In the genomic region with DNA sequence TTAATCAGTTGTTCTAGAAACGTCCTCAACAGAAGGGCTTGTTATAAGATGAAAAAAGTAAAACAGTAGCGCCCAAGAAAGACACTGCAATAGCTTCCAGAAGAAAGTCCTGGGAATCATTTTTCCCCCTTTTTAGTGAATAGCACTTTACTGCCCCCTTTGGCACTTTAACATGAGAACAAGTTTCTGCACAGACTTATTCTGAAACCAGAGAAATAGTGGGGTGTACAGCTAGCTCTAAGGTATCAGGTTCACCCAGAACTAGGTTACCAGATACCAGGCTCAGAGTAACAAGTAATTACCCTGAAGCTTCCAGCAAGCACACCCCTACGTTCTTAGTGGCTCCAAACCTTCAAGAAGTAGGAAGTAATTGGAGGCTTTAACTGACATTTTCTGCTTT, we compare ENCODE assay signal across 12 mouse cellular contexts. TPM values are rescaled to one million over a fixed set of nuclear protein-coding genes. Genes with fewer than 3 reads are reported as not detected.
A peak's percentile ranks its signal among the peaks of the same experiment; 100 is the strongest.
DNase-seq lines count a peak whose midpoint lies in the region; ATAC-seq and TF ChIP-seq lines count a peak whose summit lies in the region.
"Had no signal": no experiment of that assay in that cellular context is flagged by ENCODE, and none has a peak within 500 bp of the region (broad histone marks: within the 10 kb centered on the region; RNA-seq: fewer than 3 reads in every experiment).

No protein-coding gene starts in this region.

- no peak overlapping the region for H3K4me2 ChIP-seq in hindbrain, postnatal 0 days (ENCODE audit: low read depth, low read length)
- H3K4me2 ChIP-seq in hindbrain, embryonic 12.5 days (replicated peaks): no peak overlapping the region
- no peak overlapping the region for H3K4me2 ChIP-seq in midbrain, postnatal 0 days (ENCODE audit: low read depth, low read length, poor library complexity, severe bottlenecking)
- no peak overlapping the region for H3K4me2 ChIP-seq in midbrain, embryonic 13.5 days (replicated peaks)
- H3K4me2 ChIP-seq in embryonic facial prominence, embryonic 14.5 days (ENCODE audit: low read depth, low read length): peak overlapping the region; percentile 11; the same call in 1 of the 2 replicates
- H3K4me2 ChIP-seq: liver, embryonic 13.5 days had no signal

- peak; percentile 67 for DNase-seq in hindbrain, postnatal 0 days (ENCODE audit: low spot score)
- peak; percentile 73 for DNase-seq in midbrain, postnatal 0 days (ENCODE audit: low spot score)
- peak; percentile 69 for DNase-seq in embryonic facial prominence, embryonic 14.5 days (ENCODE audit: low spot score)
- no peak for DNase-seq in urinary bladder, adult 2 months (ENCODE audit: low spot score)
- DNase-seq in heart, postnatal 4 days: no peak
- DNase-seq: adrenal gland, postnatal 10 days; kidney, adult 11 months; liver, embryonic 13.5 days; right cerebral cortex, postnatal 25 days; thymus, postnatal 36 days had no signal

- no peak overlapping the region for H3K9ac ChIP-seq in hindbrain, postnatal 0 days (replicated peaks; ENCODE audit: low read length)
- no peak overlapping the region for H3K9ac ChIP-seq in hindbrain, embryonic 12.5 days
- H3K9ac ChIP-seq in midbrain, postnatal 0 days (replicated peaks; ENCODE audit: low read length, poor library complexity, severe bottlenecking): no peak overlapping the region
- H3K9ac ChIP-seq in midbrain, embryonic 13.5 days (replicated peaks): no peak overlapping the region
- no peak overlapping the region for H3K9ac ChIP-seq in embryonic facial prominence, embryonic 14.5 days (ENCODE audit: low read depth, low read length)
- H3K9ac ChIP-seq: liver, embryonic 13.5 days had no signal

- WGBS in hindbrain, postnatal 0 days: 46% methylated on average over 3 of the region's 3 CpGs
- WGBS in hindbrain, embryonic 12.5 days: 67% methylated on average over 3 of the region's 3 CpGs
- 52% methylated on average over 3 of the region's 3 CpGs for WGBS in midbrain, postnatal 0 days
- 75% methylated on average over 3 of the region's 3 CpGs for WGBS in midbrain, embryonic 13.5 days
- WGBS in embryonic facial prominence, embryonic 14.5 days: 25% methylated on average over 3 of the region's 3 CpGs

- peaks cover 4% of the 10 kb centered on the region; the same call in 1 of the 2 replicates for H3K4me1 ChIP-seq in hindbrain, postnatal 0 days (ENCODE audit: insufficient read depth, low read length)
- H3K4me1 ChIP-seq in hindbrain, embryonic 12.5 days: peaks cover 63% of the 10 kb centered on the region
- peaks cover 6% of the 10 kb centered on the region for H3K4me1 ChIP-seq in midbrain, postnatal 0 days (ENCODE audit: insufficient read depth, low read length)
- H3K4me1 ChIP-seq in midbrain, embryonic 13.5 days (replicated peaks): peaks cover 28% of the 10 kb centered on the region
- peaks cover 28% of the 10 kb centered on the region for H3K4me1 ChIP-seq in embryonic facial prominence, embryonic 14.5 days (ENCODE audit: control insufficient read depth, insufficient read depth, low read length)
- H3K4me1 ChIP-seq: liver, embryonic 13.5 days had no signal

- peak; percentile 66 for TF ChIP-seq CTCF in hindbrain, postnatal 0 days (IDR thresholded peaks at IDR 0.05; ENCODE audit: low read depth)
- TF ChIP-seq CTCF in midbrain, postnatal 0 days (IDR thresholded peaks at IDR 0.05): peak; percentile 80

- no peaks in the 10 kb centered on the region for H3K9me3 ChIP-seq in hindbrain, postnatal 0 days (ENCODE audit: low read length)
- H3K9me3 ChIP-seq in hindbrain, embryonic 12.5 days (replicated peaks): no peaks in the 10 kb centered on the region
- H3K9me3 ChIP-seq in midbrain, postnatal 0 days (ENCODE audit: low read length): no peaks in the 10 kb centered on the region
- no peaks in the 10 kb centered on the region for H3K9me3 ChIP-seq in midbrain, embryonic 13.5 days
- H3K9me3 ChIP-seq in embryonic facial prominence, embryonic 14.5 days (ENCODE audit: control insufficient read depth, low read length): no peaks in the 10 kb centered on the region
- H3K9me3 ChIP-seq: liver, embryonic 13.5 days had no signal

- no peak for ATAC-seq in hindbrain, postnatal 0 days
- ATAC-seq in hindbrain, embryonic 12.5 days (ENCODE audit: low FRiP score): no peak
- ATAC-seq in midbrain, postnatal 0 days (ENCODE audit: low FRiP score): no peak
- ATAC-seq in midbrain, embryonic 13.5 days: no peak
- peak; percentile 86 for ATAC-seq in embryonic facial prominence, embryonic 14.5 days (ENCODE audit: low read depth)

- no peak overlapping the region for H3K27ac ChIP-seq in hindbrain, postnatal 0 days
- H3K27ac ChIP-seq in hindbrain, embryonic 12.5 days: no peak overlapping the region
- H3K27ac ChIP-seq in midbrain, postnatal 0 days (ENCODE audit: low read depth, low read length): no peak overlapping the region
- no peak overlapping the region for H3K27ac ChIP-seq in midbrain, embryonic 13.5 days
- H3K27ac ChIP-seq in embryonic facial prominence, embryonic 14.5 days (replicated peaks; ENCODE audit: low read depth, low read length): 0 out of 2 replicates have a peak overlapping the region, but pooled peaks have one; percentile 22
- H3K27ac ChIP-seq: liver, embryonic 13.5 days had no signal

- H3K27me3 ChIP-seq in hindbrain, postnatal 0 days (ENCODE audit: insufficient read depth, low read length): no peaks in the 10 kb centered on the region
- no peaks in the 10 kb centered on the region for H3K27me3 ChIP-seq in hindbrain, embryonic 12.5 days
- H3K27me3 ChIP-seq in midbrain, postnatal 0 days (ENCODE audit: insufficient read depth, low read length): no peaks in the 10 kb centered on the region
- peaks cover 100% of the 10 kb centered on the region for H3K27me3 ChIP-seq in midbrain, embryonic 13.5 days
- no peaks in the 10 kb centered on the region for H3K27me3 ChIP-seq in embryonic facial prominence, embryonic 14.5 days (replicated peaks; ENCODE audit: control insufficient read depth, insufficient read depth, low read length)
- H3K27me3 ChIP-seq: liver, embryonic 13.5 days had no signal

- no peak overlapping the region for H3K4me3 ChIP-seq in hindbrain, postnatal 0 days (ENCODE audit: low read length)
- H3K4me3 ChIP-seq in hindbrain, embryonic 12.5 days: no peak overlapping the region
- H3K4me3 ChIP-seq in midbrain, postnatal 0 days (ENCODE audit: low read depth, low read length): no peak overlapping the region
- no peak overlapping the region for H3K4me3 ChIP-seq in midbrain, embryonic 13.5 days (replicated peaks)
- H3K4me3 ChIP-seq in embryonic facial prominence, embryonic 14.5 days (ENCODE audit: low read depth, low read length): no peak overlapping the region
- H3K4me3 ChIP-seq: liver, embryonic 13.5 days had no signal

- no peaks in the 10 kb centered on the region for H3K36me3 ChIP-seq in hindbrain, postnatal 0 days (ENCODE audit: insufficient read depth, low read length)
- H3K36me3 ChIP-seq in hindbrain, embryonic 12.5 days: 0 out of 2 replicates have a peak, but pooled peaks cover 4% of the 10 kb centered on the region
- H3K36me3 ChIP-seq in midbrain, postnatal 0 days (ENCODE audit: insufficient read depth, low read length): no peaks in the 10 kb centered on the region; the same call in 1 of the 2 replicates
- no peaks in the 10 kb centered on the region; the same call in 1 of the 2 replicates for H3K36me3 ChIP-seq in midbrain, embryonic 13.5 days
- 0 out of 2 replicates have a peak, but pooled peaks cover 4% of the 10 kb centered on the region for H3K36me3 ChIP-seq in embryonic facial prominence, embryonic 14.5 days (ENCODE audit: control insufficient read depth, insufficient read depth, low read length)
- H3K36me3 ChIP-seq: liver, embryonic 13.5 days had no signal

RNA-seq across cellular contexts. Expression of gene Efnb2, which starts 13.7 kb away (rescaled TPM):
- 21.0 and 22.8 TPM in 2 replicates for total RNA-seq in hindbrain, postnatal 0 days (2014; rRNA removed)
- 9.6 and 10.7 TPM in 2 replicates for polyA plus RNA-seq in hindbrain, postnatal 0 days (2015; fragmentation: Nextera tagmentation; extraction: Ambion mirVana)
- 61.5 and 64.7 TPM in 2 replicates for polyA plus RNA-seq in hindbrain, embryonic 12.5 days (2016; fragmentation: Nextera tagmentation; extraction: Ambion mirVana)
- 19.5 and 20.7 TPM in 2 replicates for total RNA-seq in midbrain, postnatal 0 days (2014; rRNA removed)
- 6.5 and 6.8 TPM in 2 replicates for polyA plus RNA-seq in midbrain, postnatal 0 days (2015; fragmentation: Nextera tagmentation; extraction: Ambion mirVana)
- 12.7 and 16.2 TPM in 2 replicates for polyA plus RNA-seq in midbrain, embryonic 13.5 days (2015; fragmentation: Nextera tagmentation; extraction: Ambion mirVana)
- polyA plus RNA-seq in embryonic facial prominence, embryonic 14.5 days (2014; fragmentation: Nextera tagmentation; extraction: Ambion mirVana): 30.0 and 30.6 TPM in 2 replicates
- polyA plus RNA-seq in urinary bladder, adult 2 months (2012; rRNA removed): 27.6 and 30.5 TPM in 2 replicates
- 10 to 100 TPM; 47.4 to 47.8 TPM for total RNA-seq in heart, postnatal 4 days (2021)

RNA-seq across cellular contexts. Expression of gene Arglu1, which starts 43.0 kb away (rescaled TPM):
- total RNA-seq in hindbrain, postnatal 0 days (2014; rRNA removed): 55.6 and 71.9 TPM in 2 replicates
- 158 and 175 TPM in 2 replicates for polyA plus RNA-seq in hindbrain, postnatal 0 days (2015; fragmentation: Nextera tagmentation; extraction: Ambion mirVana)
- polyA plus RNA-seq in hindbrain, embryonic 12.5 days (2016; fragmentation: Nextera tagmentation; extraction: Ambion mirVana): 222 and 224 TPM in 2 replicates
- 75.5 and 109 TPM in 2 replicates for total RNA-seq in midbrain, postnatal 0 days (2014; rRNA removed)
- polyA plus RNA-seq in midbrain, postnatal 0 days (2015; fragmentation: Nextera tagmentation; extraction: Ambion mirVana): 142 and 180 TPM in 2 replicates
- polyA plus RNA-seq in midbrain, embryonic 13.5 days (2015; fragmentation: Nextera tagmentation; extraction: Ambion mirVana): 191 and 193 TPM in 2 replicates
- 116 and 131 TPM in 2 replicates for polyA plus RNA-seq in embryonic facial prominence, embryonic 14.5 days (2014; fragmentation: Nextera tagmentation; extraction: Ambion mirVana)
- 107 and 133 TPM in 2 replicates for polyA plus RNA-seq in urinary bladder, adult 2 months (2012; rRNA removed)
- total RNA-seq in heart, postnatal 4 days (2021): 10 to 100 TPM; 52.9 to 59.7 TPM

Comparison
In these comparisons a context has a peak if more than half of its experiments do, and no peak if none do; other contexts are left out.
1. DNase-seq: peak in hindbrain, postnatal 0 days (single experiment), midbrain, postnatal 0 days (single experiment) and embryonic facial prominence, embryonic 14.5 days (single experiment); none in urinary bladder, adult 2 months (single experiment) and heart, postnatal 4 days (single experiment).